Mouse (Mus musculus) limb, embryonic 12.5 days (tissue): ENCODE measurements around the gene Golga5. TPM values are rescaled to one million over a fixed set of nuclear protein-coding genes. Genes with fewer than 3 reads are reported as not detected.

ENCODE experiments used
- ATAC-seq: fragments of 200-750 bp; cut with Nextera tagmentation; 2 replicates; pipeline ENCODE4 v1.8.0; 2017; ENCODE audit warnings: low read depth, moderate TSS enrichment; ENCODE audit not compliant: insufficient number of reproducible peaks, insufficient read depth, low FRiP score, low TSS enrichment
- H3K27ac ChIP-seq: fragments of 300-500 bp; sonication (generic); 2 replicates; pipeline ENCODE4 v1.5.1; 2016; ENCODE audit warnings: mild to moderate bottlenecking, moderate library complexity
- H3K27me3 ChIP-seq: fragments of 300-500 bp; sonication (generic); 2 replicates; pipeline ENCODE4 v1.6.1; 2016; ENCODE audit warnings: mild to moderate bottlenecking, moderate library complexity
- H3K36me3 ChIP-seq: fragments of 300-500 bp; sonication (generic); 2 replicates; pipeline ENCODE4 v1.6.1; 2016; ENCODE audit warnings: mild to moderate bottlenecking, moderate library complexity
- H3K4me1 ChIP-seq: fragments of 300-500 bp; sonication (generic); replicated peaks from 2 replicates; pipeline ENCODE4 v1.6.1; 2016
- H3K4me2 ChIP-seq: fragments of 300-500 bp; sonication (generic); 2 replicates; pipeline ENCODE4 v1.6.1; 2016; ENCODE audit warnings: mild to moderate bottlenecking, moderate library complexity
- H3K4me3 ChIP-seq: fragments of 300-500 bp; sonication (generic); replicated peaks from 2 replicates; pipeline ENCODE4 v1.5.1; 2016; ENCODE audit warnings: mild to moderate bottlenecking
- H3K9ac ChIP-seq: fragments of 300-500 bp; sonication (generic); replicated peaks from 2 replicates; pipeline ENCODE4 v1.6.1; 2016; ENCODE audit warnings: mild to moderate bottlenecking, moderate library complexity
- H3K9me3 ChIP-seq: fragments of 300-500 bp; sonication (generic); 2 replicates; pipeline ENCODE4 v1.6.1; 2016; ENCODE audit warnings: mild to moderate bottlenecking, moderate library complexity
- WGBS: fragments of 180-500 bp; shearing (Covaris S2); methylation state at CpG from one replicate; pipeline ENCODE4 v1.1.7; 2016; 5-methylcytosine and 5-hydroxymethylcytosine counted together
- polyA plus RNA-seq: library from polyadenylated mRNA; unstranded; fragments of >200 nt; fragmentation: Nextera tagmentation; extraction: Ambion mirVana; gene quantifications from 2 replicates; pipeline ENCODE4 v1.2.1, GENCODE M21; 2016

Golga5 gene
- polyA plus RNA-seq, 1 experiment from 2014 or later: 37.5 TPM

GRCm38 (mm10) chr12:102430228-102430627, 38.7 kb upstream of the Golga5 start:
- no peak overlapping the region for H3K4me3 ChIP-seq
- WGBS: 80% methylated on average over 4 of the region's 4 CpGs
- no peak for ATAC-seq
- no peaks in the 10 kb centered on the region for H3K4me1 ChIP-seq
- H3K9me3 ChIP-seq: peaks cover 6% of the 10 kb centered on the region; the same call in 1 of the 2 replicates
- no peak overlapping the region for H3K4me2 ChIP-seq
- H3K9ac ChIP-seq: no peak overlapping the region
- H3K27ac ChIP-seq: no peak overlapping the region
- H3K27me3 ChIP-seq: no peaks in the 10 kb centered on the region
- H3K36me3 ChIP-seq: peaks cover 5% of the 10 kb centered on the region

GRCm38 (mm10) chr12:102432238-102432637, 36.7 kb upstream of the Golga5 start:
- ATAC-seq: no peak
- 81% methylated on average over 12 of the region's 12 CpGs for whole genome bisulfite sequencing
- H3K27me3 ChIP-seq: no peaks in the 10 kb centered on the region
- no peaks in the 10 kb centered on the region for H3K4me1 ChIP-seq
- no peaks in the 10 kb centered on the region for H3K36me3 ChIP-seq
- no peak overlapping the region for H3K4me2 ChIP-seq
- no peak overlapping the region for H3K27ac ChIP-seq
- H3K9me3 ChIP-seq: no peaks in the 10 kb centered on the region
- no peak overlapping the region for H3K9ac ChIP-seq
- no peak overlapping the region for H3K4me3 ChIP-seq

GRCm38 (mm10) chr12:102434107-102434506, 34.8 kb upstream of the Golga5 start:
- 93% methylated on average over 4 of the region's 4 CpGs for WGBS
- ATAC-seq: no peak
- H3K27ac ChIP-seq: no peak overlapping the region

GRCm38 (mm10) chr12:102436939-102437526, 31.9 kb upstream of the Golga5 start:
- H3K36me3 ChIP-seq: no peaks in the 10 kb centered on the region
- H3K4me1 ChIP-seq: peaks cover 13% of the 10 kb centered on the region
- H3K4me3 ChIP-seq: no peak overlapping the region
- no peak overlapping the region for H3K27ac ChIP-seq
- WGBS: 79% methylated on average over 10 of the region's 10 CpGs
- no peaks in the 10 kb centered on the region for H3K9me3 ChIP-seq
- ATAC-seq: no peak
- H3K4me2 ChIP-seq: no peak overlapping the region
- no peaks in the 10 kb centered on the region for H3K27me3 ChIP-seq
- no peak overlapping the region for H3K9ac ChIP-seq

More at GRCm38 (mm10) chr12:102434107-102434506, 34.8 kb upstream of the Golga5 start:
- Histone ChIP-seq H3K4me2 (no peak overlapping the region), H3K36me3 (no peaks in the 10 kb centered on the region), H3K4me3 (no peak overlapping the region), H3K4me1 (peaks cover 13% of the 10 kb centered on the region), H3K27me3 (no peaks in the 10 kb centered on the region), H3K9ac (no peak overlapping the region), H3K9me3 (no peaks in the 10 kb centered on the region)

GRCm38 (mm10) chr12:102437952-102438351, 31.0 kb upstream of the Golga5 start:
- no peak for ATAC-seq
- Histone ChIP-seq H3K9ac (no peak overlapping the region), H3K4me3 (no peak overlapping the region), H3K27me3 (no peaks in the 10 kb centered on the region), H3K36me3 (no peaks in the 10 kb centered on the region), H3K27ac (no peak overlapping the region), H3K4me2 (peak overlapping the region; percentile 65; the same call in 1 of the 2 replicates), H3K9me3 (no peaks in the 10 kb centered on the region), H3K4me1 (peaks cover 13% of the 10 kb centered on the region)
- WGBS: 77% methylated on average over 5 of the region's 5 CpGs

GRCm38 (mm10) chr12:102438983-102439631, 29.8 kb upstream of the Golga5 start:
- Histone ChIP-seq H3K9me3 (no peaks in the 10 kb centered on the region), H3K4me3 (peak overlapping the region; percentile 63), H3K9ac (peak overlapping the region; percentile 61), H3K36me3 (no peaks in the 10 kb centered on the region), H3K4me2 (peak overlapping the region; percentile 65), H3K4me1 (peaks cover 13% of the 10 kb centered on the region), H3K27ac (peak overlapping the region; percentile 67), H3K27me3 (no peaks in the 10 kb centered on the region)
- WGBS: 2% methylated on average over 20 of the region's 20 CpGs
- ATAC-seq: peak; percentile 18; the same call in 1 of the 2 replicates

GRCm38 (mm10) chr12:102439632-102440023, 29.3 kb upstream of the Golga5 start, which contains the start of gene Lgmn:
Lgmn (minus strand) TSS chr12:102439813.
- H3K4me3 ChIP-seq: peak within 1 kb of the TSS; percentile 63
- peak; percentile 100 for ATAC-seq
- under 1% methylated on average over 28 of the region's 28 CpGs for WGBS
- peak within 1 kb of the TSS; percentile 61 for H3K9ac ChIP-seq
- peaks cover 13% of the 10 kb centered on the region for H3K4me1 ChIP-seq
- peak within 1 kb of the TSS; percentile 65 for H3K4me2 ChIP-seq
- H3K36me3 ChIP-seq: no peaks in the 10 kb centered on the region
- H3K27ac ChIP-seq: peak within 1 kb of the TSS; percentile 67
- H3K27me3 ChIP-seq: no peaks in the 10 kb centered on the region
- H3K9me3 ChIP-seq: no peaks in the 10 kb centered on the region

GRCm38 (mm10) chr12:102440551-102440950, 28.4 kb upstream of the Golga5 start:
- peaks cover 13% of the 10 kb centered on the region for H3K4me1 ChIP-seq
- no peak overlapping the region for H3K4me3 ChIP-seq
- no peaks in the 10 kb centered on the region for H3K27me3 ChIP-seq
- ATAC-seq: no peak
- H3K9me3 ChIP-seq: no peaks in the 10 kb centered on the region
- H3K9ac ChIP-seq: no peak overlapping the region
- H3K36me3 ChIP-seq: no peaks in the 10 kb centered on the region
- WGBS: 88% methylated on average over 7 of the region's 7 CpGs
- H3K27ac ChIP-seq: no peak overlapping the region
- no peak overlapping the region for H3K4me2 ChIP-seq

GRCm38 (mm10) chr12:102441141-102441540, 27.8 kb upstream of the Golga5 start:
- no peak overlapping the region for H3K4me2 ChIP-seq
- no peak overlapping the region for H3K4me3 ChIP-seq
- no peaks in the 10 kb centered on the region for H3K27me3 ChIP-seq
- peaks cover 13% of the 10 kb centered on the region for H3K4me1 ChIP-seq
- no peaks in the 10 kb centered on the region for H3K36me3 ChIP-seq
- H3K9ac ChIP-seq: no peak overlapping the region
- no peak overlapping the region for H3K27ac ChIP-seq
- H3K9me3 ChIP-seq: no peaks in the 10 kb centered on the region
- ATAC-seq: no peak
- 61% methylated on average over 6 of the region's 6 CpGs for WGBS

GRCm38 (mm10) chr12:102442639-102443038, 26.3 kb upstream of the Golga5 start:
- H3K9me3 ChIP-seq: no peaks in the 10 kb centered on the region
- H3K27ac ChIP-seq: no peak overlapping the region
- no peak for ATAC-seq
- no peak overlapping the region for H3K9ac ChIP-seq
- H3K4me3 ChIP-seq: no peak overlapping the region
- H3K4me2 ChIP-seq: no peak overlapping the region
- 83% methylated on average over 15 of the region's 15 CpGs for WGBS
- no peaks in the 10 kb centered on the region for H3K36me3 ChIP-seq
- peaks cover 13% of the 10 kb centered on the region for H3K4me1 ChIP-seq
- no peaks in the 10 kb centered on the region for H3K27me3 ChIP-seq

- H3K4me3 ChIP-seq: no peak overlapping the region
- ATAC-seq: no peak
- H3K9ac ChIP-seq: no peak overlapping the region
- no peak overlapping the region for H3K4me2 ChIP-seq
- H3K27me3 ChIP-seq: no peaks in the 10 kb centered on the region
- no peaks in the 10 kb centered on the region for H3K36me3 ChIP-seq
- H3K4me1 ChIP-seq: peaks cover 4% of the 10 kb centered on the region; the same call in 1 of the 2 replicates
- no peaks in the 10 kb centered on the region for H3K9me3 ChIP-seq
- 84% methylated on average over 5 of the region's 5 CpGs for WGBS
- H3K27ac ChIP-seq: no peak overlapping the region
These were observed 25.3 kb upstream of the Golga5 start for GRCm38 (mm10) chr12:102443676-102444075.
